In genomic region chr17:31996331-31996730, GRCm38 (mm10) we compare ENCODE assay signal across 21 mouse cellular contexts. TPM values are rescaled to one million over a fixed set of nuclear protein-coding genes. Genes with fewer than 3 reads are reported as not detected.
DNase-seq lines count a peak whose midpoint lies in the region; ATAC-seq and TF ChIP-seq lines count a peak whose summit lies in the region.
"Had no signal": no experiment of that assay in that cellular context is flagged by ENCODE, and none has a peak within 500 bp of the region (broad histone marks: within the 10 kb centered on the region; RNA-seq: fewer than 3 reads in every experiment).

No protein-coding gene starts in this region.

- peak overlapping the region; percentile 43 for H3K27ac ChIP-seq in liver, embryonic 11.5 days (ENCODE audit: low read depth, low read length)
- peak overlapping the region; percentile 20; the same call in 1 of the 2 replicates for H3K27ac ChIP-seq in bone marrow, adult 2 months (ENCODE audit: control insufficient read depth, insufficient read depth, low read depth, low read length, poor library complexity)
- 0 out of 2 replicates have a peak overlapping the region, but pooled peaks have one; percentile 0 for H3K27ac ChIP-seq in intestine, embryonic 15.5 days
- H3K27ac ChIP-seq in olfactory bulb, adult 2 months (ENCODE audit: insufficient read depth, low read depth, low read length) = peak overlapping the region; percentile 62; the same call in 1 of the 2 replicates
- no peak overlapping the region for H3K27ac ChIP-seq in kidney, embryonic 14.5 days (ENCODE audit: low read depth, low read length)
- H3K27ac ChIP-seq in lung, postnatal 0 days (ENCODE audit: low read length) = no peak overlapping the region
- H3K27ac ChIP-seq: embryonic facial prominence, embryonic 15.5 days; heart, embryonic 10.5 days; hindbrain, embryonic 10.5 days; limb, embryonic 15.5 days; midbrain, embryonic 13.5 days; neural tube, embryonic 12.5 days; stomach, postnatal 0 days had no signal

- TF ChIP-seq EP300 in lung, postnatal 0 days (IDR thresholded peaks at IDR 0.05) = no peak

- H3K36me3 ChIP-seq in liver, embryonic 11.5 days (ENCODE audit: control insufficient read depth, insufficient read depth, low read length) = no peaks in the 10 kb centered on the region
- H3K36me3 ChIP-seq in intestine, embryonic 15.5 days = no peaks in the 10 kb centered on the region
- H3K36me3 ChIP-seq in kidney, embryonic 14.5 days (ENCODE audit: control insufficient read depth, insufficient read depth, low read length) = no peaks in the 10 kb centered on the region
- H3K36me3 ChIP-seq in lung, postnatal 0 days (ENCODE audit: insufficient read depth, low read length) = no peaks in the 10 kb centered on the region
- H3K36me3 ChIP-seq: embryonic facial prominence, embryonic 15.5 days; heart, embryonic 10.5 days; hindbrain, embryonic 10.5 days; limb, embryonic 15.5 days; midbrain, embryonic 13.5 days; neural tube, embryonic 12.5 days had no signal

- no peak overlapping the region for H3K9ac ChIP-seq in liver, embryonic 11.5 days (ENCODE audit: low read depth, low read length)
- no peak overlapping the region for H3K9ac ChIP-seq in intestine, embryonic 15.5 days
- H3K9ac ChIP-seq in kidney, embryonic 14.5 days (ENCODE audit: low read depth, low read length) = no peak overlapping the region
- no peak overlapping the region for H3K9ac ChIP-seq in lung, postnatal 0 days (replicated peaks; ENCODE audit: low read depth)
- H3K9ac ChIP-seq: embryonic facial prominence, embryonic 15.5 days; forebrain, postnatal 0 days; limb, embryonic 15.5 days; midbrain, embryonic 13.5 days; neural tube, embryonic 12.5 days had no signal

- no peak overlapping the region for H3K4me3 ChIP-seq in liver, embryonic 11.5 days (ENCODE audit: low read depth, low read length)
- no peak overlapping the region for H3K4me3 ChIP-seq in bone marrow, adult 2 months (replicated peaks; ENCODE audit: control insufficient read depth, low read depth, low read length)
- H3K4me3 ChIP-seq in intestine, embryonic 15.5 days (replicated peaks) = no peak overlapping the region
- no peak overlapping the region for H3K4me3 ChIP-seq in olfactory bulb, adult 2 months (ENCODE audit: insufficient read depth, low read depth, low read length)
- no peak overlapping the region for H3K4me3 ChIP-seq in kidney, embryonic 14.5 days (ENCODE audit: low read length)
- H3K4me3 ChIP-seq in lung, postnatal 0 days (ENCODE audit: low read depth, low read length) = no peak overlapping the region
- H3K4me3 ChIP-seq: embryonic facial prominence, embryonic 15.5 days; heart, embryonic 10.5 days; hindbrain, embryonic 10.5 days; limb, embryonic 15.5 days; midbrain, embryonic 13.5 days; neural tube, embryonic 12.5 days had no signal

- TF ChIP-seq POLR2A in bone marrow, adult 2 months (IDR thresholded peaks at IDR 0.05; ENCODE audit: borderline replicate concordance, control insufficient read depth, low read depth, low read length) = no peak
- TF ChIP-seq POLR2A in olfactory bulb, adult 2 months (IDR thresholded peaks at IDR 0.05; ENCODE audit: insufficient read depth, low read depth, low read length) = no peak

- peaks cover 15% of the 10 kb centered on the region for H3K4me1 ChIP-seq in liver, embryonic 11.5 days (replicated peaks; ENCODE audit: control insufficient read depth, insufficient read depth, low read length)
- peaks cover 3% of the 10 kb centered on the region for H3K4me1 ChIP-seq in bone marrow, adult 2 months (ENCODE audit: control insufficient read depth, insufficient read depth, low read length)
- peaks cover 6% of the 10 kb centered on the region; the same call in 1 of the 2 replicates for H3K4me1 ChIP-seq in intestine, embryonic 15.5 days (replicated peaks)
- peaks cover 6% of the 10 kb centered on the region for H3K4me1 ChIP-seq in olfactory bulb, adult 2 months (ENCODE audit: control insufficient read depth, insufficient read depth, low read length)
- H3K4me1 ChIP-seq in kidney, embryonic 14.5 days (ENCODE audit: control insufficient read depth, insufficient read depth, low read length) = no peaks in the 10 kb centered on the region
- H3K4me1 ChIP-seq in lung, postnatal 0 days (ENCODE audit: insufficient read depth, low read depth, low read length) = no peaks in the 10 kb centered on the region
- H3K4me1 ChIP-seq: embryonic facial prominence, embryonic 15.5 days; hindbrain, embryonic 10.5 days; limb, embryonic 15.5 days; midbrain, embryonic 13.5 days; neural tube, embryonic 12.5 days had no signal

- no peak for DNase-seq in liver, embryonic 11.5 days (ENCODE audit: low spot score)
- DNase-seq in liver = no peak
- no peak for DNase-seq in lung, postnatal 0 days (ENCODE audit: low spot score)
- DNase-seq: adrenal gland, adult 8-10 months; cerebellum, adult 11-12 months; cerebellum, postnatal 25 days; forebrain, postnatal 0 days; kidney, adult 9 months; kidney, postnatal 4 days; layer of hippocampus, adult 9-11 months had no signal

- no peak overlapping the region for H3K4me2 ChIP-seq in liver, embryonic 11.5 days
- H3K4me2 ChIP-seq in intestine, embryonic 15.5 days (replicated peaks) = no peak overlapping the region
- H3K4me2 ChIP-seq in kidney, embryonic 14.5 days (replicated peaks; ENCODE audit: low read depth, low read length) = no peak overlapping the region
- H3K4me2 ChIP-seq in lung, postnatal 0 days (replicated peaks; ENCODE audit: low read depth, low read length) = no peak overlapping the region
- H3K4me2 ChIP-seq: embryonic facial prominence, embryonic 15.5 days; limb, embryonic 15.5 days; midbrain, embryonic 13.5 days; neural tube, embryonic 12.5 days had no signal

- no peaks in the 10 kb centered on the region for H3K27me3 ChIP-seq in liver, embryonic 11.5 days (replicated peaks; ENCODE audit: control insufficient read depth, insufficient read depth, low read length)
- no peaks in the 10 kb centered on the region for H3K27me3 ChIP-seq in intestine, embryonic 15.5 days (replicated peaks)
- no peaks in the 10 kb centered on the region for H3K27me3 ChIP-seq in kidney, embryonic 14.5 days (ENCODE audit: control insufficient read depth, insufficient read depth, low read length)
- no peaks in the 10 kb centered on the region for H3K27me3 ChIP-seq in lung, postnatal 0 days (replicated peaks; ENCODE audit: insufficient read depth, low read length)
- H3K27me3 ChIP-seq: embryonic facial prominence, embryonic 15.5 days; limb, embryonic 15.5 days; midbrain, embryonic 13.5 days; neural tube, embryonic 12.5 days had no signal

- WGBS in liver, embryonic 11.5 days = 61% methylated on average over 4 of the region's 4 CpGs
- 55% methylated on average over 4 of the region's 4 CpGs for WGBS in bone marrow, adult 2 months
- 77% methylated on average over 4 of the region's 4 CpGs for WGBS in intestine, embryonic 15.5 days
- 55% methylated on average over 4 of the region's 4 CpGs for WGBS in olfactory bulb, adult 2 months
- WGBS in kidney, embryonic 14.5 days = 68% methylated on average over 4 of the region's 4 CpGs
- WGBS in lung, postnatal 0 days = 65% methylated on average over 4 of the region's 4 CpGs

- no peak for TF ChIP-seq CTCF in bone marrow, adult 2 months (IDR thresholded peaks at IDR 0.05; ENCODE audit: control insufficient read depth, insufficient read depth, low read length)
- no peak for TF ChIP-seq CTCF in olfactory bulb, adult 2 months (IDR thresholded peaks at IDR 0.05; ENCODE audit: insufficient read depth, low read depth, low read length)
- TF ChIP-seq CTCF in lung, postnatal 0 days (IDR thresholded peaks at IDR 0.05) = no peak

- no peak for ATAC-seq in liver, embryonic 11.5 days (replicated peaks; ENCODE audit: low FRiP score)
- ATAC-seq in intestine, embryonic 15.5 days = peak; percentile 36
- ATAC-seq in kidney, embryonic 14.5 days (ENCODE audit: low FRiP score, low TSS enrichment) = no peak
- no peak for ATAC-seq in lung, postnatal 0 days
- ATAC-seq: forebrain, postnatal 0 days; midbrain, embryonic 13.5 days had no signal

- H3K9me3 ChIP-seq in liver, embryonic 11.5 days (ENCODE audit: control insufficient read depth, low read length) = no peaks in the 10 kb centered on the region
- no peaks in the 10 kb centered on the region for H3K9me3 ChIP-seq in intestine, embryonic 15.5 days
- no peaks in the 10 kb centered on the region for H3K9me3 ChIP-seq in kidney, embryonic 14.5 days (ENCODE audit: control insufficient read depth, low read length)
- no peaks in the 10 kb centered on the region for H3K9me3 ChIP-seq in lung, postnatal 0 days (ENCODE audit: low read length)
- H3K9me3 ChIP-seq: embryonic facial prominence, embryonic 15.5 days; heart, embryonic 10.5 days; hindbrain, embryonic 10.5 days; limb, embryonic 15.5 days; midbrain, embryonic 13.5 days; neural tube, embryonic 12.5 days had no signal

RNA-seq across cellular contexts. Expression of gene Rrp1b, which starts 39.6 kb away (rescaled TPM):
- 72.7 and 75.2 TPM in 2 replicates for polyA plus RNA-seq in liver, embryonic 11.5 days (2014; fragmentation: Nextera tagmentation; extraction: Ambion mirVana)
- 18.1 and 40.3 TPM in 2 replicates for polyA plus RNA-seq in bone marrow, adult 2 months (2011; ENCODE audit: insufficient read depth, insufficient read length, low replicate concordance, missing spikeins)
- 52.7 and 56.6 TPM in 2 replicates for polyA plus RNA-seq in intestine, embryonic 15.5 days (2015; fragmentation: Nextera tagmentation; extraction: Ambion mirVana)
- not detected in 2 replicates for polyA plus RNA-seq in olfactory bulb, adult 2 months (2012; ENCODE audit: insufficient read depth, insufficient read length, low replicate concordance, missing spikeins)
- polyA plus RNA-seq in kidney, embryonic 14.5 days (2014; fragmentation: Nextera tagmentation; extraction: Ambion mirVana) = 64.4 and 77.5 TPM in 2 replicates
- 24.6 and 26.3 TPM in 2 replicates for polyA plus RNA-seq in lung, postnatal 0 days (2015; fragmentation: Nextera tagmentation; extraction: Ambion mirVana)

RNA-seq across cellular contexts. Expression of gene Hsf2bp, which starts 39.8 kb away (rescaled TPM):
- 0.40 and 0.64 TPM in 2 replicates for polyA plus RNA-seq in liver, embryonic 11.5 days (2014; fragmentation: Nextera tagmentation; extraction: Ambion mirVana)
- 0.66 and 6.8 TPM in 2 replicates for polyA plus RNA-seq in bone marrow, adult 2 months (2011; ENCODE audit: insufficient read depth, insufficient read length, low replicate concordance, missing spikeins)
- polyA plus RNA-seq in intestine, embryonic 15.5 days (2015; fragmentation: Nextera tagmentation; extraction: Ambion mirVana) = 0.29 and 0.33 TPM in 2 replicates
- not detected in 2 replicates for polyA plus RNA-seq in olfactory bulb, adult 2 months (2012; ENCODE audit: insufficient read depth, insufficient read length, low replicate concordance, missing spikeins)
- polyA plus RNA-seq in kidney, embryonic 14.5 days (2014; fragmentation: Nextera tagmentation; extraction: Ambion mirVana) = 0.21 and 0.95 TPM in 2 replicates
- polyA plus RNA-seq in lung, postnatal 0 days (2015; fragmentation: Nextera tagmentation; extraction: Ambion mirVana) = 0.30 and 0.58 TPM in 2 replicates

Comparison
In these comparisons a context has a peak if more than half of its experiments do, and no peak if none do; other contexts are left out.
1. H3K27ac ChIP-seq: peak in liver, embryonic 11.5 days (single experiment), bone marrow, adult 2 months (single experiment), intestine, embryonic 15.5 days (single experiment) and olfactory bulb, adult 2 months (single experiment); none in kidney, embryonic 14.5 days (single experiment) and lung, postnatal 0 days (single experiment).
2. RNA of gene Rrp1b, which starts 39.6 kb away (polyA plus RNA-seq): 64.4 to 77.5 TPM in kidney, embryonic 14.5 days, 72.7 to 75.2 TPM in liver, embryonic 11.5 days, 52.7 to 56.6 TPM in intestine, embryonic 15.5 days, 18.1 to 40.3 TPM in bone marrow, adult 2 months and 24.6 to 26.3 TPM in lung, postnatal 0 days; not detected in olfactory bulb, adult 2 months; every median in the first group is over 10 times any median in the second.